Mouse (Mus musculus) MEL (cell line): ENCODE measurements around the gene Tbxa2r.

Source experiments
- CTCF ChIP-seq, 3 experiments: IDR thresholded peaks in 2 of 3; conservative IDR thresholded peaks in 1 of 3; 2 replicates each; pipeline ENCODE4 v1.5.1; 2011 to 2012; ENCODE audit warnings: low read length in 3 of 3, low read depth in 2 of 3, mild to moderate bottlenecking in 2 of 3, improper control_type of control experiment in 1 of 3, inconsistent platforms in 1 of 3, mixed read lengths in 1 of 3, moderate library complexity in 1 of 3; ENCODE audit not compliant: control insufficient read depth in 1 of 3, insufficient read depth in 1 of 3, poor library complexity in 1 of 3, severe bottlenecking in 1 of 3
- JUND ChIP-seq: IDR thresholded peaks from 2 replicates; pipeline ENCODE4 v1.6.1; 2011; ENCODE audit warnings: low read depth, mild to moderate bottlenecking, improper control_type of control experiment, low read length
- KAT2A ChIP-seq: conservative IDR thresholded peaks from 2 replicates; pipeline ENCODE4 v1.6.1; 2012; ENCODE audit warnings: low read depth, low read length, improper control_type of control experiment, inconsistent platforms
- SMC3 ChIP-seq: IDR thresholded peaks from 2 replicates; pipeline ENCODE4 v1.6.1; 2011; ENCODE audit warnings: low read depth, low read length, improper control_type of control experiment
- TCF12 ChIP-seq: IDR thresholded peaks from 2 replicates; pipeline ENCODE4 v1.6.1; 2014; ENCODE audit warnings: low read depth, mild to moderate bottlenecking, inconsistent platforms, low read length, improper control_type of control experiment, moderate library complexity
- USF1 ChIP-seq: IDR thresholded peaks from 2 replicates; pipeline ENCODE4 v1.6.1; 2014; ENCODE audit warnings: low read depth, mild to moderate bottlenecking, inconsistent platforms, low read length, improper control_type of control experiment, moderate library complexity

DNA sequence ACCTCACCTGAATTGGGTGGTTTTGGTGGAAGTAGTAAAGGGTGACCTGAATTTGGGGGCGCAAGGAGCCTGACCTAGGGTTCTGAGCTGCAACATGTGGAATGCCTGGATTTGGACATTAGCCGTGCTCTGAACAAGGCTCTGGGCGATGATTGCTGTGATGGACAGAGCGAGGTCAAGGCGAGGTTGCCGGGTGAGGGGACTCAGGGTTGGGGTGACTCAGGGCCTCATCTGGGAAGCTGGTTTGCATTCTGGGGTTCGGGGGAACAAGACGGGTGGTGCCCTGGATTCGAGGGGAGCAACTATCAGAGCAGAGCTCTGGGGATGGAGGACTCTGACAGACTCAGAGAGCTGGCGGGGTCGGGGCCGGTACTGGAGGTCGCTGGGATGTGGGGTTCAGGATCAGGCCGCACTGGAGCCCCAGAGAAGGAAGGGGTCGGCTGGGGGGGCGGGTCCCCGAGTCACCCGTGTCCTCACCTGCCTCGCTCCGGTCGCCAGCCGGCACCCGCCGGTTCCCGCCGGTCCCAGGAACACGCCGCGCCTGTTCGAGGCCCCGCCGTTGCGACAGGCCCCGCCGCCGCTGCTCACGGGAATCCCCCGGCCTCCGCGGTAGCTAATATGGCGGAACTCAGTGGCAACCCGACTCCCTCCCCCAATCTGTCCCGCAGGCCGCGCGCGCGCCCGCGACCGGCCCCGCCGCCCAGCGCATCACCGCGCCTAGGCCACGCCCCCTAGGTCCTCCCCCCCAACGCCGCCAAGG lies 49.4 kb downstream of the Tbxa2r start, which contains the start of gene Fzr1:
- TF ChIP-seq CTCF (IDR thresholded peaks at IDR 0.05 in 2 of 3, conservative IDR thresholded peaks at IDR 0.05 in 1 of 3; ENCODE audit: control insufficient read depth in 1 of 3, insufficient read depth in 1 of 3, low read depth in 2 of 3, low read length in 3 of 3, poor library complexity in 1 of 3, severe bottlenecking in 1 of 3) (no peak), KAT2A (no peak), USF1 (no peak), JUND (no peak), TCF12 (no peak; the same call in 1 of the 2 replicates), SMC3 (no peak)
